Mouse (Mus musculus): ENCODE measurements around the gene Aebp1.
A peak's percentile ranks its signal among the peaks of the same experiment; 100 is the strongest.

The Aebp1 gene

DNA sequence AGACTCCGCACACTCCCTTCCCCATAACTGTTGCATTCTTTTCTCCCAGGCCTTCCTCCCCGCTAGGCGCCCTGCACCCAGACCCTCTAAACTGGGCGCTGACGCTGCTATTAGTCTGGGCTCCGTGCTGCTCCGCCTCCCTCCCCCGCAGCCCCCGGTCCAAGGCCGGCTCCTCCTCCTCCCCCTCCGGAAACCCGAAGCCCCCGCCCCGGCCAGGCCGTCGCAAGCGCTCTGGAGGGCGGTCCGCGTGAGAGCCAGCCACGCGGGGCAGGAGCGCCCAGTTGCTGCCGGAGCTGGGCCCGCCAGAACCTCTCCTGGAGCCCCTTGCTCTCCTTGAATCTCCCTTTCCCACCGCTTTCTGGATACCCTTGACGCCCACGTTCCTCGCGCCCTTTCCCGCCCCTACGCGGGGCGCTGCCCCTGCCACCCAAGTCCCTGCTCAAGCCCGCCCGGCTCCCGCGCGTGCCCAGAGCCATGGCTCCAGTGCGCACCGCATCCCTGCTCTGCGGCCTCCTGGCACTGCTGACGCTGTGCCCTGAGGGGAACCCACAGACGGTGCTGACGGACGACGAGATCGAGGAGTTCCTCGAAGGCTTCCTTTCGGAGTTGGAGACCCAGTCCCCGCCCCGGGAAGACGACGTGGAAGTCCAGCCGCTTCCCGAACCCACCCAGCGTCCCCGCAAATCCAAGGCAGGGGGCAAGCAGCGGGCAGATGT, at the start of gene Aebp1:
TSS of gene Aebp1 (plus strand) at position 270 of the 716 bp plus-strand sequence.
- DNase-seq: peak; percentile 42

DNA sequence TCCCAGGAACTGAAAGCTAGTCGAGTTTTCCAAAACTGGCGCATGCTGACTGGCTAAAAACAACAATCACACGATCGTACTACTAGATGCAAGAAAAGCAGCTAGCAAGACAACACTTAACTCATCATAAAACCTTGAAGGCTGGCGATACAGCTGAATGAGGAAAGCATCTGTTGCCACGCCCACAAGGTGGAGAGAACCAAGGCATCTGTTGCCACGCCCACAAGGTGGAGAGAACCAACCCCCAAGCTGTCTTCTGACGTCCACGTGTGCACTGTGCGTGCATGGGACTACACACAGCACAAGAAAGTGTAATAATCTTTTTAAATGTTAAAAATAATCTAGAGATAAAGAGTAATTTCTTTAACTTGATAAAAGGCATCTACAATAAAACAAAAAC, 48.4 kb upstream of the Aebp1 start:
- DNase-seq: no peak

DNA sequence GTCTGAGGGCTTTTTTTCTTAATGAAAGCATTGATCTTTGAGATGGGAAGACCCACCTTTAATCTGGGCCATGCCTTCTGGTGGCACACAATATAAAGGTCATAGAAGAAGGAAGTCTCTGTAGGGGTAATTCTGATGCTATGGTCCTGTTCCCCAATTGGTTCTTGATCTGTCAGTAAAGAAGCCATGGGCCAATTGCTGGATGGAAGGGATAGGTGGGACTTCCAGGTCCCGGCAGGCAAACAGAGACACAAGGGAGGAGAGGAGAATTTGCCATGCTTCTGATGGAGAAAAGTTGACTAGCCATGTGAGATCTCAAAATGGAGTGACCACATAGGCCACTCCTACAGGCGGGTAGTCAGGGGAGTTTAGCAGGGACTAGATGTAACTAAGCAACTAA, 42.5 kb upstream of the Aebp1 start:
- DNase-seq: no peak

DNA sequence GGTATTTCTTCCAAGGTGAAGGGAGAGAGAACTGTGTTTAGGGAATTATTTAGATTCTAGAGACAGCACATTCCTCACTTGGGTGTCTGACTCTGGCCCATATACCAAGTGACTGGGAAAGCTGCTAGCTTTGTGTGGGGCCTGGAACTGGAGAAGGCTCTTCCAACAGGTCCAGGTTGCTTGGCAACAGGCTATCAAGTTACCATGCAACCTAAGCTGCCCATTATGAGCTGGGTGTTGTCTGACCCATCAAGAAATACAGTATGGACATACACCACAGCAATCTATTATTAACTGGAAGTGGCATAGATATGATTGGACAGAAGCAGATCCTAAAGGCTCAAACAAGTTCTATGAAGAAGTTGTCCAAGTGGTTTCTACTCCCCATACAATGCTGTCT, 36.3 kb upstream of the Aebp1 start:
- DNase-seq: no peak

DNA sequence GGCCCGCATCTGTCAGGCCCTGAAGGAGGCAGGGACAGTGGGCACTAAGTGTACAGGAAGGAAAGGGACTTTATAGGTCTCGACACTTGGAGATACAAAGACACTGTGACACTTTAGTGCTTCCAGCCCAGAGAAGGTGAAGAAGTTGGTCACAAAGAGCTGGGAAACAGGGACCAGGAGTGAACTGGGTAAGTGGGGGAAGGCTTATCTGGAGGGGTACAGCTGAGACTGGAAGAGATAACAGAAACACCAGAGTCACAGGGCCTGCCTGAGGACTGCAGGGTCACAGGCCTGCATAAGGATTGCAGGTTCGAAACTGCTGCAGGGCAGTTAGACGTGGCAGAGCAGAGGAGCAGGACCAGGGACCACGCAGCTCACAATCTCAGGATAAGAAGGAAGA, 33.8 kb upstream of the Aebp1 start:
- no peak for DNase-seq

DNA sequence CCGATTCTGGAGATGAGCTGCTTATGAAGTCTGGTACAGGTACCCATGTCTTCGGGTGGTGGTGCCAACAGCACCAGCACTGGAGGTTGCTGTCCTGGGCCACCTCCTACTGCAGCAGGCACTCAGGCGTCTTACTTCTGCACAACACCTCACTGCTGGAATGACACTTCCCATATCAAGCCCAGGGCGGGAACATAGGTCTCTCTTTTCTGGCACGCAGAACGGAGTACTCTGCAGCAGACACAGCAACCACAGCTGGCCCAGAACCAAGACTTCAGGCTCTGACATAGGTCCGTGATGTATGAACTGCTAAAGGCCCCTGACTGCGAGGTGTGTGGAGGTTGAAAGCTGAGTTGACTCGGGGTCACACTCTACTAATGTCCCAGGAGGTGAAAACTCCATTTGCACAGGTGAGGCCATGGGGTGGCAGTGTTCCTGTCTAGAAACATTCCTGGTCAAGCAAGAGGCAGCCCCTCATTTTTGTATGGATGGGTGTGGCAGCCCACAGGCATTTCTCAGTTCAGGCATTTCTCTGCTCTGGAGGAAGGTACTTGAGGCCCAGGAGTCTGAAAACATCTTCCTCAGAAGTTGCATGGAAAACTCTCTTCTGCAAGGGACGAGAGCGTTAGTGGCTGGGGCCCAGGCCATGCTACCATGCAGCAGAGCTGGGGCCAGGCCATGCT, 33.1 kb upstream of the Aebp1 start:
- no peak for DNase-seq

DNA sequence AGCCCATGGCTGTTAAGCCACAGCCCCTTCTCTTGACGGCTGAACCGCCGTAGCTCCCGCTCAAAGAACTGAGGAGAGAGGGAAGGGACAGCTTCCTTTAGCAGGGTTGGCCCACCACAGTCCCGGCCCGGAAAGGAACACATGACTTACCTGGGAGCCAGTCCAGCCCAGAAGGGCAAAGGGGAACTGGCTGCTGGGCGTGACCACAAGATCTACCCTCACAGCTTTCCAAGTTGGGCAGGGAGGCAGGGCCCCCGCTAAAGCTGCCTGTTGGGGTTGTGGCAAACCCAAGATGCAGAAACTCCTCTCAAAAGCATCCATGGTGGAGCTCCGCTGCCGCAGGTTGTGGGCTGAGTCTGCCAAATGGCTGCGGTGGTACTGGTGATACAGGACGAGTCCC, 32.4 kb upstream of the Aebp1 start:
- DNase-seq: no peak

DNA sequence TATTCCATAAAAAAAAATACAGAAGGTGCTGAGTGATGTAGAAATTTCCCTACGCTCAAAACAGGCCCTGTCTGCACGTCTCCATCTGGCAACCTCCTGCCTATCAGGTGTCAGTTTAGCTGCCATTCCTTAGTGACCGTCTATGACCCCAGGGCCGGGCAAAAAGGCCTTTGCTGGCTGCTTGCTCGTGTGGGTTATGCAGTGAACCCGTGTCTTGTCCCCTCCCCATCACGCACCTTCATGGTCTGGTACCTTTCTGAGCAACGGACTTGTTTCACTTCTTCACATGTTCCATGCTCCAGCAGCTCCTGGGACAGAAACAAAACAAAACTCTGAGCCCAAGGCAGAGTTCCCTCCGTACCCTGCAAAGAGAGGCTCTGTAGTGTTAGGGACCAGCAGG, 27.2 kb upstream of the Aebp1 start:
- DNase-seq: no peak

DNA sequence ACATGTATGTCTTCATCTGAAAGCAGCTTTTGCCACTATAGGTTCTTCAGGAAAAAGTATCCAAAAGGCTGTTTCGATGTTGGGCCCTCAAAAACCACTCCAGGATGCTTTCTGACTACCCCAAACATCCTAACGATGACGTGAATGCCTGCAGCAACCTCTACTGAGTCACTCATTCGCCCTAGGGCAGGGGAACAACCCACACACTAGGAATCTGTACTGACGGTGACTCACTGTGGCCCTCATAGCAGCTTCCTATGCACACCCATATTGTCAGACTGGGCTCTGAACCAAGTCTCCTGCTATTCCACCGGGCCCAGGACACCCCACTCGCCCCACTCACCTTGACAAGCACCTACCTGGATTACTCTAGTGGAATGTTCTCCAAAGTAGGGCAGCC, 26.7 kb upstream of the Aebp1 start:
- no peak for DNase-seq

DNA sequence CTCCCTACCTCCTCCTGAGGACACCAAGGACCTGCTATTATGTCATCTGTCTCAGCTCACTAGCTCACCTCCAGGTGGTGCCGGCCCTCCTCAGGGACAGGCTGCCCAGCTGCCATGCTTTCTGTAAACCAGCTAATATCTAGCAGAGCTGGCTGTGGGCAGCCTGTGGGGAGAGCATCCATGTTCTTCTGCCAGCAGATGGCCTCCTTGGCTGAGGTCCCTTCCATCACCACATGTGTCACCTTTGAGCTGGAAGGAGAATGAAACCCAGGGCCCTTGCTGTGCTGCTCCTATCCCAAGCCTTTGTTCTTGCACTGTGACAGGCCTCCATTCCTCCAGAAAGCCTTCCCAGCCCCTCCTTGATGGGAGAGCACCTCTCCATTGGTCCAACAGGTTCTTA, 25.6 kb upstream of the Aebp1 start:
- peak; percentile 44 for DNase-seq

DNA sequence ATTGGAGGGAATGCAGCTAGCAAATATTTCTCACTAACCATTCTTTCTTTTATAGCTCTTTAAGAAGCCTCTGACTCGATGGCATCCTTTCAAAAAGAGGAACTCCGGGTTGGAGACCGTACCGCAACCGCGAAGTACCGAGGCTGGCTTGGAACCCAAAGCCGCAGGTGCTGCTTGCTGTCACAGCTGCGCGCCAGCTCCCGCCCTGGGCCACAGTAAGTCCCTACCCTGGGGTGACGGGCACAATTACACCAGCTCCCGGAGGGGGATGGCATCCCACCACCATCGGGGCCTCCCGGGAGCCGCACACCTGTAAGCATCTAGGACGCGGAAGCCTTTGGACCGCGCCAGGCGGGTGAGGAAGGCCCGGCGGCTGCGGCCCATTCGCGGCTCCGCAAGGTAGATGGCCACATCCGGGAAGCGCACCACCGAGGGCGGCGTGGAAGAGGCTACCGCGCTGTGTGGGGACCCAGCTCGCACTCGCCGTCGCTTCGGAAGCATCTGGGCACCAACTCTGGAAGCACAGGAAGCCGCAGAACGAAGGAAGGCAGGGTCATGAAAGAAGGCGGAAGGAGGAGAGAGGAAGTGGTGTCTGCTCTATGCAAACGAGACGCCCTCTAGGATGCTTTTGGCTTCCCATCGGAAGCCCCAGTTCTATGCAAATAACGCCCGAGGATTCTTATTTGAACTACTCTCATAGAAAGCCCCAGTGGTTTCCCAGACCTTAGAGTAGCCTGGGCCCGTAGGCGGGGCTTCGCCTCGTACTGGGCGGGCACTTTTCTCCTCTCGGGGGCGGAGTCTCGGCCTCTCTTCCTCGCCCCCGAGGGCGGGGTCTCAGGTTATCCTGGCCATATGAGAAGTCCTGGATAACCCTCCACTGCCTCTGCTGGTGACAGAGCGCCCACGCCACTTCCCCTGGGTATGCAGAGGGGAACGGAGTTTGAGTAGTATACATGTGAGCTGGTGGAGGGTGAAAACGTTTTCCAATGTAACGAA, 24.2 kb upstream of the Aebp1 start, which contains the start of gene Polm:
TSS of gene Polm (minus strand) at position 766 of the 996 bp plus-strand sequence.
- DNase-seq: peak; percentile 88

DNA sequence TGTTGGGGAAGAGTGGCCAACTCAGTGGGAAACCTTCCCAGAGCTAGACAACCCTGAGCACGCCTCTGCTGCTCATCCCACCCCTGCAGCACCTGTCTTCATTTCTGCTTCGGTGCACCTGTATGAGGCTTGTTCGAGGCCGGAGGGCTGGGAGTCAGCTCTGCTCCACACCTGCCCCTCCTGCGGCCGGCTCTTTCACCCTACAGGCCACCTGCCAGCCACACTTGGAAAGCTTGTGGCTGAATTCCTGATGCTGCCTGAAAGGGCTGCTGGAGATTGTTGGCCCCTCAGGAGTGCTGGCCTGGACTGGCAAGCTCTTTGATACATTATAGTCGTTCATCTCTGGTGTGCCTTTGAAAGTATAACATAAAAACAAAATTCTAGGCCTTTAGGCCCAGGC, 21.4 kb upstream of the Aebp1 start:
- no peak for DNase-seq

DNA sequence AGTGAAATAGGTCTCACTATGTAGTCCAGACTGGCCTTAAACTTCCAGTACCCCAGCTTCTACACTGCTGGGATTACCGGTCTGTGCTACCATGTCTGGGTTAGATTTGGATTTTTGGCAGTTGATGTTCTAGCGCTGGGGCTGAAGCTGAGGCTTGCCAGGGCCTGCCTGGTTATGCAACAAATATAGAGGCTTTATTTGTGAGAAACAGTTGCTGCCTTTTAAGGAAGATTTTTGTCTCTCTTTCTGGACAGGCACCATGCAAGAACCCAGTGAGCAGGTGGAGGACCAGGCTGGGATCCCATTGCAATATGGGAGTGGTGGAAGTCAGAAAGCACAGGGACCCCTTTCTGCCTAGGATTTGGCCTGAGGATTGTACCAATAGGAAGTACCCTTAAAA, 20.0 kb upstream of the Aebp1 start:
- DNase-seq: no peak

DNA sequence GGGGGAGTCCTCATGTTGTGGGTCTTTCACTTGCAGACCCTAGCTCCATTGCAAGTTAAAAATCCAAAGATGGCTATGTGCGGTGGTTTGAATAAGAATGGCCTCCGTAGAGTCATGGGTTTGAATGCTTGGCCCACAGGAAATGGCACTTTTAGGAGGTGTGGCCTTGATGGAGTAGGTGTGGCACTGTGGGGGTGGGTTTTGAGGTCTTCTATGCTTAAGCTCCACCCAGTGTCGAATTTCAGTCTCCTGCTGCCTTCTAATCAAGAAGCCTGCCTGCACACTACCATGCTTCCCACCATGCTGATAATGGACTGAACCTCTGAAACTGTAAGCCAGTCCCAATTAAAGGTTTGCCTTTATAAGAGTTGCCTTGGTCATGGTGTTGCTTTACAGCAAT, 18.6 kb upstream of the Aebp1 start:
- DNase-seq: no peak

DNA sequence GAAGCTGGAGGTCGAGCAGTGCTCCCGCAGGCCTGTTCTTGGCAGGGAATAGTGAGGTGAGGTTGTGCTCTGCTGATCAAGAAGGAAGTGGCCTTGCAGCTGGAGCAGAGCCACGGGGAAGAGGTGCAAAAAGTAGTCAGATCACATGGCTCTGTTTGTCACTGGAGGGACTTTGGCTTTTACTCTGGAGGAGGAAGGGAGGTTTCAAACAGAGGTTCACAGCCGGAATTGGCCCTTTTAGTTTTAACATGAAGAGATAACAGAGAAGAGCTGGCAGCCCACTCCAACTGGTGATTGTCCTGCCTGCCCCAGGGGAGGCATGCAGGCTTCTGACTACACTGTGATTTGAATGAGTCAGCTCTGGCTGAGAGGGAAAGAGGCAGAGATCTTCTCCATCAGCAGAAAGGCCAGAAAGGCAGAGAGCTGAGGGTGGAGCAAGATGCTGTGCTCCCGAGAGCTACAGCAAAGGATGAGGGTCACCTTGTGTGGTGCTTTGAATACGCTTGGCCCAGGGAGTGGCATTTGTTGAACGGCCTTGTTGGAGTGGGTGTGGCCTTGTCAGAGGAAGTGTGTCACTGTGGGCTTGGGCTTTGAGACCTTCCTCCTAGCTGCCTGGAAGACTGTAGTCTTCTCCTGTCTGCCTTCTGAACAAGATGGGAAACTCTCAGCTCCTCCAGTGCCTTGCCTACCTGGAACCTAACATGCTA, 15.0 kb upstream of the Aebp1 start:
- no peak for DNase-seq

DNA sequence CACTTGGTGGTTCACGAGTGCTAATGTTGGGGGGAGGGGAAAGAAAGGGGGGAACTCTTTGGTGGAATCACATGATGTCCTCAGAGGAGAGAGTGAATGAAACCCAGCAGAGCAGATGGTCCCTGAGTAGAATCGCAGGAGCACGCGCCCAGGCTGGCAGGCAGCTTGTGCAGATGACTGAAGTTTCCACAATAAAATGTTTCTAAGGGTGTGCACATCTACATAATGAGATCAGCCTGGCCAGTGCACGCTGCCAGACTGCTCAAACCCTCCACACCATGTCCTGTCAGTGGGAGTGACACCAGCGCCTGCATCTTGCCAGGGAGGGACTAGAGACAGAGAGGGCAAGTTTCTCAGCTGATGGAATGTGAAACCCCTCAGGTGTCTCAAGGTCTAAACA, 13.0 kb upstream of the Aebp1 start:
- no peak for DNase-seq

DNA sequence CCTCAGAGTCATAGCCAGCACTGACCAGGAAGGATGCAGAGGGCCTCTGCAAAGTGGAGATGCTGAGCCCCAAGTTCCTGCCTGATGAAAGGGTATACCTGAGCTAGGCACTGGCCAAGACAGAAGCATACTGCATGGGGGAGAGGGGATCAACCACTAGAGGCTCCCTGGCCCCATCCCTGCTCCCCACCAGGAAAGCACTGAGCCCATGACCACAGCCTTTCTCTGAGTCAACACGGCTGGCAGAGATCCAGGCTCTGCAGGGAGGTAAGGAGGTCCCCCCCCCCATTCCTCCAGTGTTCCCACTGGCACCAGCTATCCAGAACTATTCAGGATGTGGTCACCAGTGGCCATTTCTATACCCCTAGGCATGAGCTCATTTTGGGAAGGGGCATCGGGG, 12.4 kb upstream of the Aebp1 start:
- no peak for DNase-seq

DNA sequence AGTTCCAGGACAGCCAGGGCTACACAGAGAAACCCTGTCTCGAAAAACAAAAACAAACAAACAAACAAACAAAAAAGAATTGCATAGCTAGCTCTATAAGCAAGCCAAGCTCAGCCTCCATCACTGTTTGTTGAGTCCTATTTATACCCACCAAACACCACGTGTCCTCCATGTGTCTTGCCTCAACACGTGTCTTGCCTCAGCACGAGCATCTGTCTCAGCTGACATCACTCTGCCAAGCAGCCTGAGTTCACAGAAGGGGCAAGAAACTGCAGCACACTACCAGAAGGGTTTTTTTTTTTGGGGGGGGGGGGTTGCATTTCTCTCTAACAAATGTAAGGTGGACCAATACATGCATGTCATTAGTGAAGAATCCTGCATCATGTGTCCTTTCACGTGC, 11.3 kb upstream of the Aebp1 start:
- DNase-seq: peak; percentile 48

DNA sequence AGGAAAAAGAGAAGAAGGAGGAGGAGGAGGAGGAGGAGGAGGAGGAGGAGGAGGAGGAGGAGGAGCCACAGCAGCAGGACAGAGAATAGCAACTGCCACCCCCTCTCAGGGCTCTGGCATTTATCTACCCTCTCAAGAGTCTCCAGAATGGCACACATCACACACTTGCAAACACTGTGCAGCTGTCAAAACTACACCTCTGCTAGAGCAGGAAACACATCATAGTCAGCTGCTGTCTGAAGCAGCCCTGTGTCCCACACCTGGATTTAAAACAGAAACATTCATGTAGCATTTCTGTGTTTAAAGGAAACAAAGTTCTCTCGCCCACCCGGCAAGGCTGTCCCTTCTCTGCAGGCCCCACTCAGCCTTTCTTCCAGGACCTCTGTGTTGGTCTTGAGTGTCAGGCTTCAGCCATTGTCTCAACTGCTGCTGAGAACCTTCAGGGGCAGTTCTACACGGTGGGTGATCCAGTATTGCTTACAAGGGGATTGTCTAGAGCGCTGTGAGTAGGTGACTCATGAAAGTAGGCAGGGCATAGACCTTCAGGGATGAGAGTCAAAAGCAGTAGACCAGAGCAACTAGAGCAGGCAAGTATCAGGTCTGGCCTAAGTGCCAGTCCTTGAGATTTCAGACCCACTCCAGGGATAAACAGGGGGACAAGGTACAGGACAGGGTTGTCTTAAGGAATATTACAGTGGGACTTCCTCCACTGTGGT, 10.6 kb upstream of the Aebp1 start:
- peak; percentile 67 for DNase-seq

DNA sequence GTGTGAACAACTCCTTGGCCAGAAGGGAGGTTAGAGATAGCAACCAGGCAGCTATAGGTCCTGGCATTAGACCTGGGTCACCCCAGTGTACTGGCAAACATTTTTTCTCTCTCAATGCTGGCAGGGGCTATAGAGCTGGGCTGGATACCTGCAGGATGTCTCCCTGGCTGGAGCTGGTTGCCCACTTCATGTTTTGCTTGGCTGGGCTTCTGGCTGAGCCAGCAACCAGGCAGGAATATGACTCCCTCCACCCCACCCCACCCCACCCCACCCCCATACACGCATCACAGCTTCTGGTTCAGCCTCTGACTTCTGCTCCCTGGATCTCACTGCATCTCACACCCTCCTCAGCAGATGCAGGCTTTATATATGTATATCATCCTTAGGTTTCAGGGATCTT, 9.4 kb upstream of the Aebp1 start:
- no peak for DNase-seq

DNA sequence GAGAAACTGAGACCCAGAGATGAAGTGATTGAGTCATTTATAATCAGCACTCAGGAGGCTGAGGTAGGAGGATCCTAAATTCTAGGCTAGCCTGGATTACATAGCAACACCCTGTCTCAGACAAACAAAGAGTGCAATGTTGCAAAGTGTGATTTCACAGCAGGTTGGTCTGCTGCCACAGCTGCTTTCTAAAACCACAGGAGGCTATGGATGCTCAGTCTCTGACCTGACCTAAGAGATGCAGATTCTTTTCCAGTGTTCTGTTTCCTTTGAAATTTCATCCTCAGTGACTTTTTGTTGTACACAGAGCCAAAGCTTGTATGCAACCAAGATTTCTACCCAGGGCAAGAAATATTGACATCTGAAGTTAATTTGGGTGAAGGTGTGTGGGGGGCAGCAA, 6.3 kb upstream of the Aebp1 start:
- DNase-seq: no peak

DNA sequence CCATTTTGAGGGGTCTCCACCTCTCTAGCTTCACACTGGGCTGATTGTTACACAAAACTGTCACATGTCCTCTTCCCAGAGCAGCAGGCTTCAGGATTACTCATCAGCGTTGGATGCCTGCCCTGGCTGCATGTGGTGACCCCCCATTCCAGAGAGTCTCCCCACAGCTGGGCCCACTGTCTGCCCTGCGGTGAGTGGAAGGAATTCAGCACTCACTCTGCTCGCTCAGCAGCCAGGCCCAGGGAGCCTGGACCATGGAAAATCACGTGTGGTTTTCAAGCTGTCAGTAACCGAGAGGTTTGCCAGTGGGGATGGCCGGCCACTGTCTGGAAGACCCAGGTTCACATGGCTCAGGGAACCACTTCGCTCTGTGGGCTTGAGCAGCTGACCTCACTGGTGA, 5.8 kb upstream of the Aebp1 start:
- no peak for DNase-seq

Measured in thymus, postnatal 14 days (tissue).